25 mouse cellular contexts compared by ENCODE assay signal in the genomic region with DNA sequence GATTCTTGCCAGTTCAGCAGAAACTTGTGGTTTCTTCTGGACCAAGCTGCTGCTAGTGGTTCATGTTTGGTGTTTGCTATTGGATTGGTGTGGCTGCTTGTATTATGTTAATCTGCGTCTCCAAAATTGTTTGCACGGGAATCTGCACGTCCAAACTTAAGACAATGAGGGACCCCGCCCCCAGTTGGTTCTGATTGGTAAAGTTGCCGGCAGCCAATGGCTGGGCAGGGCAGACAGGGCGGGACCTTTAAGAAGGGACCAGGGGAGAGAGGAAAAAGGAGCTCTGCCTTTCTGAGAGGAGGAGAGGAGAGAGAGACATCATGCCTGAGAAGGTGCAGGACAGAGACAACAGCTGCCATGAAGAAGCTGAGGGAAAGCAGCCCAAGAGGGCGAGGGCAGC. TPM values are rescaled to one million over a fixed set of nuclear protein-coding genes. Genes with fewer than 3 reads are reported as not detected.
A peak's percentile ranks its signal among the peaks of the same experiment; 100 is the strongest.
DNase-seq lines count a peak whose midpoint lies in the region; ATAC-seq lines count a peak whose summit lies in the region.
"Had no signal": no experiment of that assay in that cellular context is flagged by ENCODE, and none has a peak within 500 bp of the region (broad histone marks: within the 10 kb centered on the region; RNA-seq: fewer than 3 reads in every experiment).

No protein-coding gene starts in this region.

- H3K9me3 ChIP-seq in limb, embryonic 12.5 days: no peaks in the 10 kb centered on the region
- H3K9me3 ChIP-seq in limb, embryonic 10.5 days (replicated peaks): no peaks in the 10 kb centered on the region
- no peaks in the 10 kb centered on the region for H3K9me3 ChIP-seq in liver, embryonic 11.5 days (ENCODE audit: control insufficient read depth, low read length)
- no peaks in the 10 kb centered on the region for H3K9me3 ChIP-seq in hindbrain, embryonic 10.5 days
- H3K9me3 ChIP-seq: embryonic facial prominence, embryonic 10.5 days; G1E; heart, embryonic 15.5 days; hindbrain, embryonic 15.5 days had no signal

- no peak for DNase-seq in limb, embryonic 10.5 days (ENCODE audit: low spot score)
- peak; percentile 4 for DNase-seq in NIH3T3 (ENCODE audit: low read depth)
- DNase-seq in liver, embryonic 11.5 days (ENCODE audit: low spot score): no peak
- DNase-seq in hindbrain, embryonic 10.5 days (ENCODE audit: low spot score): no peak
- no peak for DNase-seq in cerebellum, adult 8-10 months
- no peak for DNase-seq in adrenal gland, postnatal 4 days (ENCODE audit: low spot score in 2 of 2)
- DNase-seq: adrenal gland, adult 8-10 months; adrenal gland, postnatal 36 days; cerebellum, adult 11-12 months; cerebellum, adult 9-11 months; gastrocnemius, postnatal 10 days; heart, adult 2 months had no signal

- H3K4me2 ChIP-seq in limb, embryonic 12.5 days: 0 out of 2 replicates have a peak overlapping the region, but pooled peaks have one; percentile 4
- peak overlapping the region; percentile 10 for H3K4me2 ChIP-seq in liver, embryonic 11.5 days
- H3K4me2 ChIP-seq: heart, embryonic 11.5 days; heart, embryonic 15.5 days; hindbrain, embryonic 15.5 days had no signal

- no peaks in the 10 kb centered on the region for H3K27me3 ChIP-seq in limb, embryonic 12.5 days
- H3K27me3 ChIP-seq in limb, embryonic 10.5 days (ENCODE audit: low read depth, poor library complexity, severe bottlenecking): no peaks in the 10 kb centered on the region
- H3K27me3 ChIP-seq in liver, embryonic 11.5 days (replicated peaks; ENCODE audit: control insufficient read depth, insufficient read depth, low read length): no peaks in the 10 kb centered on the region
- no peaks in the 10 kb centered on the region for H3K27me3 ChIP-seq in hindbrain, embryonic 10.5 days (ENCODE audit: insufficient read depth, poor library complexity, severe bottlenecking)
- H3K27me3 ChIP-seq: CH12.LX; heart, embryonic 15.5 days; hindbrain, embryonic 15.5 days had no signal

- WGBS in limb, embryonic 12.5 days: 69% methylated on average over 7 of the region's 7 CpGs
- 61% methylated on average over 7 of the region's 7 CpGs for WGBS in limb, embryonic 10.5 days
- 40% methylated on average over 7 of the region's 7 CpGs for WGBS in liver, embryonic 11.5 days
- WGBS in macrophage (ENCODE audit: missing documents): 64% methylated on average over 5 of the region's 7 CpGs
- WGBS in hindbrain, embryonic 10.5 days: 69% methylated on average over 7 of the region's 7 CpGs

- H3K36me3 ChIP-seq in limb, embryonic 12.5 days: no peaks in the 10 kb centered on the region
- no peaks in the 10 kb centered on the region for H3K36me3 ChIP-seq in limb, embryonic 10.5 days
- no peaks in the 10 kb centered on the region for H3K36me3 ChIP-seq in liver, embryonic 11.5 days (ENCODE audit: control insufficient read depth, insufficient read depth, low read length)
- H3K36me3 ChIP-seq in macrophage (ENCODE audit: inconsistent target): no peaks in the 10 kb centered on the region
- H3K36me3 ChIP-seq in hindbrain, embryonic 10.5 days: no peaks in the 10 kb centered on the region
- H3K36me3 ChIP-seq: embryonic facial prominence, embryonic 10.5 days; G1E; heart, embryonic 15.5 days; hindbrain, embryonic 15.5 days had no signal

- no peak overlapping the region for H3K4me3 ChIP-seq in limb, embryonic 12.5 days (replicated peaks)
- no peak overlapping the region for H3K4me3 ChIP-seq in limb, embryonic 10.5 days
- no peak overlapping the region for H3K4me3 ChIP-seq in liver, embryonic 11.5 days (ENCODE audit: low read depth, low read length)
- no peak overlapping the region for H3K4me3 ChIP-seq in macrophage (ENCODE audit: inconsistent target)
- no peak overlapping the region for H3K4me3 ChIP-seq in hindbrain, embryonic 10.5 days
- H3K4me3 ChIP-seq: embryonic facial prominence, embryonic 10.5 days; heart, adult 2 months; heart, embryonic 15.5 days; hindbrain, embryonic 15.5 days had no signal

- no peaks in the 10 kb centered on the region for H3K4me1 ChIP-seq in limb, embryonic 12.5 days (replicated peaks)
- H3K4me1 ChIP-seq in limb, embryonic 10.5 days: peaks cover 4% of the 10 kb centered on the region; the same call in 1 of the 2 replicates
- H3K4me1 ChIP-seq in liver, embryonic 11.5 days (replicated peaks; ENCODE audit: control insufficient read depth, insufficient read depth, low read length): peaks cover 9% of the 10 kb centered on the region
- peaks cover 3% of the 10 kb centered on the region for H3K4me1 ChIP-seq in hindbrain, embryonic 10.5 days (replicated peaks)
- H3K4me1 ChIP-seq: heart, embryonic 15.5 days; hindbrain, embryonic 15.5 days had no signal

- H3K9ac ChIP-seq in limb, embryonic 12.5 days (replicated peaks): no peak overlapping the region
- H3K9ac ChIP-seq in liver, embryonic 11.5 days (ENCODE audit: low read depth, low read length): no peak overlapping the region
- H3K9ac ChIP-seq: heart, embryonic 15.5 days; hindbrain, embryonic 15.5 days had no signal

- no peak overlapping the region for H3K27ac ChIP-seq in limb, embryonic 12.5 days
- no peak overlapping the region for H3K27ac ChIP-seq in limb, embryonic 10.5 days
- no peak overlapping the region for H3K27ac ChIP-seq in liver, embryonic 11.5 days (ENCODE audit: low read depth, low read length)
- peak overlapping the region; percentile 66 for H3K27ac ChIP-seq in macrophage
- no peak overlapping the region; the same call in 1 of the 2 replicates for H3K27ac ChIP-seq in hindbrain, embryonic 10.5 days
- H3K27ac ChIP-seq: embryonic facial prominence, embryonic 10.5 days; heart, adult 2 months; heart, embryonic 15.5 days; hindbrain, embryonic 15.5 days had no signal

- no peaks in the 10 kb centered on the region for H3K79me2 ChIP-seq in macrophage (ENCODE audit: inconsistent target)

- no peak for ATAC-seq in limb, embryonic 12.5 days (ENCODE audit: insufficient number of reproducible peaks, insufficient read depth, low FRiP score, low TSS enrichment, low read depth)
- ATAC-seq in liver, embryonic 11.5 days (replicated peaks; ENCODE audit: low FRiP score): 0 out of 2 replicates have a peak, but pooled peaks have one; percentile 38

RNA-seq across cellular contexts. Expression of a gene that starts 11.6 kb away (rescaled TPM):
- not detected in 2 replicates for polyA plus RNA-seq in limb, embryonic 12.5 days (2016; fragmentation: Nextera tagmentation; extraction: Ambion mirVana)
- polyA plus RNA-seq in limb, embryonic 10.5 days (2016; fragmentation: Nextera tagmentation; extraction: Ambion mirVana): 0.34 TPM in 1 of 2 replicates, not detected in the other
- 2.5 and 2.9 TPM in 2 replicates for polyA plus RNA-seq in liver, embryonic 11.5 days (2014; fragmentation: Nextera tagmentation; extraction: Ambion mirVana)
- total RNA-seq in macrophage (2018; cell fraction: chromatin; rRNA removed): not detected
- total RNA-seq in macrophage (2018; cell fraction: cytosol; rRNA removed): 1 to 10 TPM in 10 of 26 experiments, under 1 TPM in 15, not detected in 1; 0.17 to 2.1 (median 0.71) TPM
- 1 to 10 TPM in 5 of 26 experiments, under 1 TPM in 9, not detected in 12; 0.31 to 5.2 (median 0.73) TPM for total RNA-seq in macrophage (2018; cell fraction: nucleus; rRNA removed)
- 0.52 to 1.5 TPM (median 1.4 TPM) in 3 replicates for polyA plus RNA-seq in macrophage (2018)
- polyA plus RNA-seq in hindbrain, embryonic 10.5 days (2016; fragmentation: Nextera tagmentation; extraction: Ambion mirVana): not detected in 2 replicates
- 1 to 10 TPM; 1.6 to 2.1 TPM for total RNA-seq in adrenal gland, postnatal 4 days (2021)

RNA-seq across cellular contexts. Expression of a gene that starts 23.6 kb away (rescaled TPM):
- polyA plus RNA-seq in limb, embryonic 12.5 days (2016; fragmentation: Nextera tagmentation; extraction: Ambion mirVana): 0.10 and 0.58 TPM in 2 replicates
- polyA plus RNA-seq in limb, embryonic 10.5 days (2016; fragmentation: Nextera tagmentation; extraction: Ambion mirVana): 0.25 and 0.54 TPM in 2 replicates
- polyA plus RNA-seq in liver, embryonic 11.5 days (2014; fragmentation: Nextera tagmentation; extraction: Ambion mirVana): 3.9 and 4.8 TPM in 2 replicates
- 10 to 100 TPM in 8 of 26 experiments, 1 to 10 TPM in 18; 1.0 to 22.0 (median 6.9) TPM for total RNA-seq in macrophage (2018; cell fraction: chromatin; rRNA removed)
- 10 to 100 TPM in 22 of 26 experiments, 1 to 10 TPM in 4; 7.6 to 58.7 (median 25.9) TPM for total RNA-seq in macrophage (2018; cell fraction: cytosol; rRNA removed)
- total RNA-seq in macrophage (2018; cell fraction: nucleus; rRNA removed): 10 to 100 TPM in 18 of 26 experiments, 1 to 10 TPM in 8; 5.2 to 57.1 (median 22.5) TPM
- polyA plus RNA-seq in macrophage (2018): 10.8 to 16.6 TPM (median 14.5 TPM) in 3 replicates
- polyA plus RNA-seq in hindbrain, embryonic 10.5 days (2016; fragmentation: Nextera tagmentation; extraction: Ambion mirVana): 0.30 and 0.47 TPM in 2 replicates
- total RNA-seq in adrenal gland, postnatal 4 days (2021): 1 to 10 TPM in 1 of 2 experiments, under 1 TPM in 1; 0.87 to 1.2 TPM
- polyA plus RNA-seq: forebrain, embryonic 14.5 days; intestine, postnatal 0 days had no signal

RNA-seq across cellular contexts. Expression of a gene that starts 28.2 kb away (rescaled TPM):
- polyA plus RNA-seq in limb, embryonic 12.5 days (2016; fragmentation: Nextera tagmentation; extraction: Ambion mirVana): not detected in 2 replicates
- 0.14 TPM in 1 of 2 replicates, not detected in the other for polyA plus RNA-seq in limb, embryonic 10.5 days (2016; fragmentation: Nextera tagmentation; extraction: Ambion mirVana)
- 1.4 and 1.9 TPM in 2 replicates for polyA plus RNA-seq in liver, embryonic 11.5 days (2014; fragmentation: Nextera tagmentation; extraction: Ambion mirVana)
- total RNA-seq in macrophage (2018; cell fraction: chromatin; rRNA removed): not detected
- total RNA-seq in macrophage (2018; cell fraction: cytosol; rRNA removed): under 1 TPM in 20 of 26 experiments, not detected in 6; 0.14 to 0.61 (median 0.29) TPM
- total RNA-seq in macrophage (2018; cell fraction: nucleus; rRNA removed): under 1 TPM in 1 of 26 experiments, not detected in 25; 0.94 TPM
- polyA plus RNA-seq in macrophage (2018): 0.42 to 0.67 TPM in 2 of 3 replicates, not detected in the other
- not detected in 2 replicates for polyA plus RNA-seq in hindbrain, embryonic 10.5 days (2016; fragmentation: Nextera tagmentation; extraction: Ambion mirVana)
- 1 to 10 TPM in 1 of 2 experiments, under 1 TPM in 1; 0.92 to 1.5 TPM for total RNA-seq in adrenal gland, postnatal 4 days (2021)
- total RNA-seq: adrenal gland, postnatal 36 days; CH12.LX; G1E; heart, postnatal 25 days had no signal
- polyA plus RNA-seq: embryonic facial prominence, embryonic 10.5 days; forebrain, embryonic 14.5 days; G1E; gonadal fat pad, adult 2 months; heart, adult 2 months; heart, embryonic 11.5 days; hindbrain, embryonic 11.5 days; hindbrain, embryonic 15.5 days; intestine, postnatal 0 days had no signal

RNA-seq across cellular contexts. Expression of a gene that starts 40.2 kb away (rescaled TPM):
- 0.10 TPM in 1 of 2 replicates, not detected in the other for polyA plus RNA-seq in limb, embryonic 12.5 days (2016; fragmentation: Nextera tagmentation; extraction: Ambion mirVana)
- 0.09 TPM in 1 of 2 replicates, not detected in the other for polyA plus RNA-seq in limb, embryonic 10.5 days (2016; fragmentation: Nextera tagmentation; extraction: Ambion mirVana)
- 1.6 and 1.7 TPM in 2 replicates for polyA plus RNA-seq in liver, embryonic 11.5 days (2014; fragmentation: Nextera tagmentation; extraction: Ambion mirVana)
- 100 to 1,000 TPM in 1 of 26 experiments, 10 to 100 TPM in 23, 1 to 10 TPM in 2; 5.0 to 104 (median 38.2) TPM for total RNA-seq in macrophage (2018; cell fraction: chromatin; rRNA removed)
- total RNA-seq in macrophage (2018; cell fraction: cytosol; rRNA removed): 10 to 100 TPM in 25 of 26 experiments, 1 to 10 TPM in 1; 8.4 to 75.4 (median 35.8) TPM
- total RNA-seq in macrophage (2018; cell fraction: nucleus; rRNA removed): 100 to 1,000 TPM in 6 of 26 experiments, 10 to 100 TPM in 20; 14.3 to 189 (median 63.5) TPM
- 36.0 to 70.3 TPM (median 51.1 TPM) in 3 replicates for polyA plus RNA-seq in macrophage (2018)
- polyA plus RNA-seq in hindbrain, embryonic 10.5 days (2016; fragmentation: Nextera tagmentation; extraction: Ambion mirVana): 0.10 and 0.15 TPM in 2 replicates
- total RNA-seq in adrenal gland, postnatal 4 days (2021): 1 to 10 TPM in 1 of 2 experiments, under 1 TPM in 1; 0.50 to 1.0 TPM
- polyA plus RNA-seq: embryonic facial prominence, embryonic 10.5 days; forebrain, embryonic 14.5 days; hindbrain, embryonic 11.5 days had no signal

RNA-seq across cellular contexts. Expression of a gene that starts 43.2 kb away (rescaled TPM):
- 0.13 TPM in 1 of 2 replicates, not detected in the other for polyA plus RNA-seq in limb, embryonic 12.5 days (2016; fragmentation: Nextera tagmentation; extraction: Ambion mirVana)
- polyA plus RNA-seq in limb, embryonic 10.5 days (2016; fragmentation: Nextera tagmentation; extraction: Ambion mirVana): 0.05 TPM in 1 of 2 replicates, not detected in the other
- 0.36 and 0.89 TPM in 2 replicates for polyA plus RNA-seq in liver, embryonic 11.5 days (2014; fragmentation: Nextera tagmentation; extraction: Ambion mirVana)
- 1 to 10 TPM in 1 of 26 experiments, under 1 TPM in 9, not detected in 16; 0.31 to 2.1 (median 0.44) TPM for total RNA-seq in macrophage (2018; cell fraction: chromatin; rRNA removed)
- 1 to 10 TPM in 4 of 26 experiments, under 1 TPM in 21, not detected in 1; 0.07 to 1.5 (median 0.23) TPM for total RNA-seq in macrophage (2018; cell fraction: cytosol; rRNA removed)
- 1 to 10 TPM in 1 of 26 experiments, under 1 TPM in 19, not detected in 6; 0.17 to 2.4 (median 0.46) TPM for total RNA-seq in macrophage (2018; cell fraction: nucleus; rRNA removed)
- polyA plus RNA-seq in macrophage (2018): 0.24 to 0.77 TPM in 2 of 3 replicates, not detected in the other
- polyA plus RNA-seq in hindbrain, embryonic 10.5 days (2016; fragmentation: Nextera tagmentation; extraction: Ambion mirVana): 0.06 TPM in 1 of 2 replicates, not detected in the other
- under 1 TPM; 0.08 to 0.25 TPM for total RNA-seq in adrenal gland, postnatal 4 days (2021)
- total RNA-seq: heart, postnatal 25 days had no signal
- polyA plus RNA-seq: embryonic facial prominence, embryonic 10.5 days; forebrain, embryonic 14.5 days; G1E; hindbrain, embryonic 11.5 days; hindbrain, embryonic 15.5 days had no signal
